Comparison of ENCODE assay signal across 15 mouse cellular contexts in genomic region chr6:117952330-117952729, GRCm38 (mm10). TPM values are rescaled to one million over a fixed set of nuclear protein-coding genes. Genes with fewer than 3 reads are reported as not detected.
DNase-seq lines count a peak whose midpoint lies in the region; ATAC-seq and TF ChIP-seq lines count a peak whose summit lies in the region.
"Had no signal": no experiment of that assay in that cellular context is flagged by ENCODE, and none has a peak within 500 bp of the region (broad histone marks: within the 10 kb centered on the region; RNA-seq: fewer than 3 reads in every experiment).

No protein-coding gene starts in this region.

- 0 out of 2 replicates have a peak, but pooled peaks cover 3% of the 10 kb centered on the region for H3K4me1 ChIP-seq in kidney, postnatal 0 days (replicated peaks; ENCODE audit: insufficient read depth, low read length)
- H3K4me1 ChIP-seq in CH12.LX (ENCODE audit: control insufficient read depth in 1 of 2, insufficient read depth in 2 of 2): peaks cover 3 to 4% of the 10 kb centered on the region in 2 experiments; a peak in 2 of 4 replicates
- H3K4me1 ChIP-seq in embryonic fibroblast, embryonic 13.5 days (ENCODE audit: control insufficient read depth, insufficient read depth, low read length): no peaks in the 10 kb centered on the region

- whole genome bisulfite sequencing in kidney, postnatal 0 days: 91% methylated on average over 4 of the region's 4 CpGs

- in situ Hi-C loops in CH12.LX (cut with MboI; ENCODE audit: low pct_ligation_motif_present, low pct_unique_long_range_greater_than_20kb, low sequenced_read_pairs): no loop called here

- TF ChIP-seq POLR2A in CH12.LX (IDR thresholded peaks at IDR 0.05; ENCODE audit: low read depth, low read length): no peak
- TF ChIP-seq POLR2A in embryonic fibroblast, embryonic 13.5 days (IDR thresholded peaks at IDR 0.05; ENCODE audit: low read depth, low read length): no peak

- H3K4me3 ChIP-seq in kidney, postnatal 0 days (replicated peaks; ENCODE audit: low read depth, low read length): no peak overlapping the region
- no peak overlapping the region for H3K4me3 ChIP-seq in CH12.LX (replicated peaks in 1 of 3; ENCODE audit: low read depth in 2 of 3, low read length in 2 of 3, poor library complexity in 1 of 3)
- no peak overlapping the region for H3K4me3 ChIP-seq in embryonic fibroblast, embryonic 13.5 days (ENCODE audit: insufficient read depth, low read length)
- H3K4me3 ChIP-seq: embryonic facial prominence, embryonic 10.5 days; forebrain, embryonic 12.5 days; heart, embryonic 15.5 days; liver, embryonic 15.5 days had no signal

- no peak overlapping the region for H3K9ac ChIP-seq in kidney, postnatal 0 days (ENCODE audit: low read depth, low read length)
- no peak overlapping the region for H3K9ac ChIP-seq in CH12.LX (ENCODE audit: insufficient read depth, low read depth)
- H3K9ac ChIP-seq: forebrain, embryonic 12.5 days; heart, embryonic 15.5 days; liver, embryonic 15.5 days had no signal

- no peaks in the 10 kb centered on the region for H3K27me3 ChIP-seq in kidney, postnatal 0 days (ENCODE audit: insufficient read depth, low read length)
- peaks cover 8% of the 10 kb centered on the region for H3K27me3 ChIP-seq in CH12.LX (replicated peaks)
- H3K27me3 ChIP-seq: forebrain, embryonic 12.5 days; heart, embryonic 15.5 days; liver, embryonic 15.5 days had no signal

- H3K9me3 ChIP-seq in kidney, postnatal 0 days (replicated peaks; ENCODE audit: low read length): no peaks in the 10 kb centered on the region
- H3K9me3 ChIP-seq in CH12.LX (replicated peaks; ENCODE audit: low read length): peaks cover 2% of the 10 kb centered on the region
- H3K9me3 ChIP-seq: embryonic facial prominence, embryonic 10.5 days; heart, embryonic 15.5 days; liver, embryonic 15.5 days had no signal

- TF ChIP-seq RAD21 in CH12.LX (IDR thresholded peaks at IDR 0.05; ENCODE audit: low read depth, low read length): peak; percentile 38

- intact Hi-C loops in left cerebral cortex, postnatal 25 days (cut with DNase I): no loop called here

- no peak overlapping the region for H3K27ac ChIP-seq in kidney, postnatal 0 days
- H3K27ac ChIP-seq in CH12.LX (ENCODE audit: insufficient read depth, low read depth): no peak overlapping the region
- no peak overlapping the region for H3K27ac ChIP-seq in embryonic fibroblast, embryonic 13.5 days (ENCODE audit: insufficient read depth, low read length)
- H3K27ac ChIP-seq: embryonic facial prominence, embryonic 10.5 days; forebrain, embryonic 12.5 days; heart, embryonic 15.5 days; liver, embryonic 15.5 days had no signal

- no peaks in the 10 kb centered on the region for H3K36me3 ChIP-seq in kidney, postnatal 0 days (ENCODE audit: insufficient read depth, low read length)
- no peaks in the 10 kb centered on the region for H3K36me3 ChIP-seq in CH12.LX (replicated peaks in 1 of 2; ENCODE audit: control insufficient read depth in 1 of 2, insufficient read depth in 1 of 2, low read length in 1 of 2)
- H3K36me3 ChIP-seq: embryonic facial prominence, embryonic 10.5 days; forebrain, embryonic 12.5 days; heart, embryonic 15.5 days; liver, embryonic 15.5 days had no signal

- dilution Hi-C loops in CH12.LX (cut with MboI; ENCODE audit: extremely low pct_ligation_motif_present, extremely low pct_unique_long_range_greater_than_20kb, low sequenced_read_pairs): no loop called here

- TF ChIP-seq CTCF in kidney, postnatal 0 days (IDR thresholded peaks at IDR 0.05; ENCODE audit: low read depth): peak; percentile 29; the same call in 1 of the 2 replicates
- TF ChIP-seq CTCF in CH12.LX (conservative IDR thresholded peaks at IDR 0.05 in 1 of 2, IDR thresholded peaks at IDR 0.05 in 1 of 2; ENCODE audit: low read depth in 2 of 2, low read length in 2 of 2): peak in 1 of 2 experiments; percentile 58; a peak in 3 of 4 replicates
- TF ChIP-seq CTCF in embryonic fibroblast, embryonic 13.5 days (IDR thresholded peaks at IDR 0.05; ENCODE audit: borderline replicate concordance, insufficient read depth, low read length): 0 out of 2 replicates have a peak, but pooled peaks have one; percentile 3

- ATAC-seq in kidney, postnatal 0 days (replicated peaks; ENCODE audit: low FRiP score, low read depth): no peak
- ATAC-seq: hindbrain, embryonic 16.5 days had no signal

- H3K79me2 ChIP-seq in CH12.LX (replicated peaks; ENCODE audit: control insufficient read depth, extremely low read depth, insufficient read depth, poor library complexity, severe bottlenecking): no peaks in the 10 kb centered on the region

- DNase-seq in kidney, postnatal 0 days (ENCODE audit: low spot score): no peak
- DNase-seq in kidney, postnatal 14 days: no peak
- peak; percentile 31 for DNase-seq in 3T3-L1 (ENCODE audit: low read depth, low spot score)
- no peak for DNase-seq in CH12.LX (ENCODE audit: extremely low read depth)
- no peak for DNase-seq in spleen, adult 12 weeks (ENCODE audit: low spot score)
- DNase-seq in left cerebral cortex, postnatal 25 days (ENCODE audit: low spot score in 2 of 2): no peak
- no peak for DNase-seq in retina, embryonic 14.5 days (ENCODE audit: low spot score)
- DNase-seq: adrenal gland, postnatal 14 days; gastrocnemius, postnatal 25 days had no signal

- no peak overlapping the region for H3K4me2 ChIP-seq in kidney, postnatal 0 days (ENCODE audit: low read length)
- no peak overlapping the region for H3K4me2 ChIP-seq in CH12.LX (ENCODE audit: insufficient read depth, low read depth, poor library complexity, severe bottlenecking)
- H3K4me2 ChIP-seq: forebrain, embryonic 12.5 days; heart, embryonic 15.5 days; liver, embryonic 15.5 days had no signal

- TF ChIP-seq EP300 in CH12.LX (IDR thresholded peaks at IDR 0.05; ENCODE audit: low read length): no peak

TF ChIP-seq in CH12.LX, 34 proteins besides CTCF, POLR2A, EP300 and RAD21:
- TF ChIP-seq SMC3 (IDR thresholded peaks at IDR 0.05; ENCODE audit: low read depth, low read length) (0 out of 2 replicates have a peak, but pooled peaks have one; percentile 4), SIN3A (IDR thresholded peaks at IDR 0.05; ENCODE audit: low read length) (no peak)

RNA-seq across cellular contexts. Expression of gene Fxyd4, which starts 14.8 kb away (rescaled TPM):
- polyA plus RNA-seq in kidney, postnatal 0 days (2015; fragmentation: Nextera tagmentation; extraction: Ambion mirVana): 193 and 222 TPM in 2 replicates
- total RNA-seq in CH12.LX (2012; rRNA removed) (not detected in 2 replicates), CH12.LX (2014; rRNA removed) (not detected in 2 replicates)
- 0.55 TPM in 1 of 2 replicates, not detected in the other for polyA plus RNA-seq in CH12.LX (2012; ENCODE audit: insufficient read length, low read depth)
- not detected in 2 replicates for polyA plus RNA-seq in embryonic fibroblast, embryonic 13.5 days (2011; ENCODE audit: insufficient read length, low read depth, missing spikeins)
- not detected for total RNA-seq in left cerebral cortex, postnatal 25 days (2021)
- total RNA-seq: adrenal gland, postnatal 14 days; gastrocnemius, postnatal 25 days had no signal

RNA-seq across cellular contexts. Expression of gene Hnrnpf, which starts 52.2 kb away (rescaled TPM):
- 555 and 598 TPM in 2 replicates for polyA plus RNA-seq in kidney, postnatal 0 days (2015; fragmentation: Nextera tagmentation; extraction: Ambion mirVana)
- total RNA-seq in CH12.LX (2012; rRNA removed): 598 and 821 TPM in 2 replicates
- total RNA-seq in CH12.LX (2014; rRNA removed): 1,196 and 1,374 TPM in 2 replicates
- polyA plus RNA-seq in CH12.LX (2012; ENCODE audit: insufficient read length, low read depth): 790 and 847 TPM in 2 replicates
- 479 and 482 TPM in 2 replicates for polyA plus RNA-seq in embryonic fibroblast, embryonic 13.5 days (2011; ENCODE audit: insufficient read length, low read depth, missing spikeins)
- total RNA-seq in left cerebral cortex, postnatal 25 days (2021): 100 to 1,000 TPM; 121 to 132 TPM

RNA-seq across cellular contexts. Expression of gene Rasgef1a, which starts 58.9 kb away (rescaled TPM):
- polyA plus RNA-seq in kidney, postnatal 0 days (2015; fragmentation: Nextera tagmentation; extraction: Ambion mirVana): 1.4 TPM in 2 replicates
- total RNA-seq in CH12.LX (2012; rRNA removed) (0.13 TPM in 1 of 2 replicates, not detected in the other), CH12.LX (2014; rRNA removed) (not detected in 2 replicates)
- polyA plus RNA-seq in CH12.LX (2012; ENCODE audit: insufficient read length, low read depth): not detected in 2 replicates
- polyA plus RNA-seq in embryonic fibroblast, embryonic 13.5 days (2011; ENCODE audit: insufficient read length, low read depth, missing spikeins): not detected in 2 replicates
- total RNA-seq in left cerebral cortex, postnatal 25 days (2021): 100 to 1,000 TPM; 199 to 208 TPM

Comparison
In these comparisons a context has a peak if more than half of its experiments do, and no peak if none do; other contexts are left out.
1. RNA of gene Fxyd4, which starts 14.8 kb away (polyA plus RNA-seq): 193 to 222 TPM in kidney, postnatal 0 days; 0.55 TPM in CH12.LX and not detected in embryonic fibroblast, embryonic 13.5 days; every median in the first group is over 100 times any median in the second.